Mouse (Mus musculus) embryonic facial prominence, embryonic 10.5 days (tissue): Measurements from ENCODE around the gene Trf. TPM values are rescaled to one million over a fixed set of nuclear protein-coding genes. Genes with fewer than 3 reads are reported as not detected.

Experiments used
- DNase-seq: peaks from one replicate; pipeline ENCODE4 v3.0.0-alpha.2; 2017; ENCODE audit warnings: low spot score
- H3K27ac ChIP-seq: fragments of 300-500 bp; sonication (generic); replicated peaks from 2 replicates; pipeline ENCODE4 v1.5.1; 2016; ENCODE audit warnings: mild to moderate bottlenecking
- H3K27me3 ChIP-seq: fragments of 300-500 bp; sonication (generic); replicated peaks from 2 replicates; pipeline ENCODE4 v1.6.1; 2016; ENCODE audit warnings: low read depth, mild to moderate bottlenecking; ENCODE audit not compliant: poor library complexity, severe bottlenecking
- H3K36me3 ChIP-seq: fragments of 300-500 bp; sonication (generic); replicated peaks from 2 replicates; pipeline ENCODE4 v1.6.1; 2016; ENCODE audit warnings: mild to moderate bottlenecking, moderate library complexity
- H3K4me1 ChIP-seq: fragments of 300-500 bp; sonication (generic); 2 replicates; pipeline ENCODE4 v1.6.1; 2016
- H3K4me3 ChIP-seq: fragments of 300-500 bp; sonication (generic); 2 replicates; pipeline ENCODE4 v1.5.1; 2016; ENCODE audit warnings: mild to moderate bottlenecking, moderate library complexity
- H3K9me3 ChIP-seq: fragments of 300-500 bp; sonication (generic); 2 replicates; pipeline ENCODE4 v1.6.1; 2016; ENCODE audit warnings: mild to moderate bottlenecking
- WGBS: fragments of 180-500 bp; shearing (Covaris S2); methylation state at CpG from one replicate; pipeline ENCODE4 v1.1.7; 2016; 5-methylcytosine and 5-hydroxymethylcytosine counted together
- polyA plus RNA-seq: library from polyadenylated mRNA; unstranded; fragments of >200 nt; fragmentation: Nextera tagmentation; extraction: Ambion mirVana; gene quantifications from 2 replicates; pipeline ENCODE4 v1.2.1, GENCODE M21; 2016

Gene Trf
- polyA plus RNA-seq, 1 experiment from 2014 or later = 21.1 TPM

DNA sequence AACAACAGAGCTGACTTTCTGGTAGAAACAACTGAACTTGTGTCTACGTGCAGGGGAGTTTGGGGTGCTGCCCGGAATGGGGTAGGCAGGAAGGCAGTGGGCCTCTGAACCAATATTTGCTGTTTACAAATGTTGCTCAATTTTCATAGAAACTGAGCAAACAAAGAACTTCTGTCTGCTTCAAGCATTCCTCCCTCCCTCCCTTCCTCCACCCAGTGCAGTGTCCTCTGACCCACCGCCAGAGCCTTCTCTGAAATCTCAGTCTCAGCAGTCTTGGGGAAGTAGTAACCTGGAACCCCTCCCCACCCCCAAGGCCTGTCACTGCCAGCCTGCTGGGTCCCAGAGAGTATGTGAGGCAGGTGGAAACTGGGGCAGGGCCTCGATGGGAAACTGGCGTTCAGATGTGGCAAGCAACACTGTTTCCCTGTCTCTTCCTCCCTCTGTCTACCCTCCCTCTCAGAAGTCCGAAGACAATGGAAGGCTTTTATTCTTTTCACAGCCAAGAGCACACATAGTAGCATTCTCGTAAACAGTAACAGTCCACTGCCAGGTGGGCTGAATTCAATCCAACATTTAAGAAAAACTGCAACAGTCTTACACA lies 4.4 kb upstream of the Trf start:
- Histone ChIP-seq H3K27me3 (no peaks in the 10 kb centered on the region), H3K27ac (0 out of 2 replicates have a peak overlapping the region, but pooled peaks have one; percentile 54), H3K9me3 (no peaks in the 10 kb centered on the region), H3K4me1 (peaks cover 28% of the 10 kb centered on the region), H3K4me3 (no peak overlapping the region), H3K36me3 (no peaks in the 10 kb centered on the region)
- 54% methylated on average over 7 of the region's 7 CpGs for WGBS
- no peak for DNase-seq

DNA sequence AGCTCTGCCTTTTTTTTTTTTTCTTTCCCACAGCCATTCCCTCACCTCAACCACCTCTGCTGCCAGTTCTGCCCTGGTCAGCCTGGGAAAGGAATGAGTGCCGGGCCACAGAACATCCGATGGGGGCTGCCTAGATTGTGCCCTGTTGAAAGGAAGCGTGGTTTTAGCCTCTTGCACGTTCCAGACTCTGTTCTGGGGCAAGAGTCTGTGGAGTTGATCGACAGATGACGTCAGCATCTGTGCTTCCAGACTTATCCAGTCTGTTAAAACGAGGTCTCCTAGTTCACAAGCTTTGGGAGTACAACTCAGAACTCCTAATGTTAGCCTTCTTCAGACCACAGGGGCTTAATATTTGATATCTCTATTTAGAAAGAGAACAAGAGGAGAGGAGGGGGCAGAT lies 3.8 kb upstream of the Trf start:
- no peak overlapping the region for H3K4me3 ChIP-seq
- H3K27me3 ChIP-seq = no peaks in the 10 kb centered on the region
- no peaks in the 10 kb centered on the region for H3K36me3 ChIP-seq
- peaks cover 32% of the 10 kb centered on the region for H3K4me1 ChIP-seq
- 78% methylated on average over 7 of the region's 7 CpGs for WGBS
- H3K27ac ChIP-seq = 0 out of 2 replicates have a peak overlapping the region, but pooled peaks have one; percentile 54
- no peaks in the 10 kb centered on the region for H3K9me3 ChIP-seq
- DNase-seq = no peak

DNA sequence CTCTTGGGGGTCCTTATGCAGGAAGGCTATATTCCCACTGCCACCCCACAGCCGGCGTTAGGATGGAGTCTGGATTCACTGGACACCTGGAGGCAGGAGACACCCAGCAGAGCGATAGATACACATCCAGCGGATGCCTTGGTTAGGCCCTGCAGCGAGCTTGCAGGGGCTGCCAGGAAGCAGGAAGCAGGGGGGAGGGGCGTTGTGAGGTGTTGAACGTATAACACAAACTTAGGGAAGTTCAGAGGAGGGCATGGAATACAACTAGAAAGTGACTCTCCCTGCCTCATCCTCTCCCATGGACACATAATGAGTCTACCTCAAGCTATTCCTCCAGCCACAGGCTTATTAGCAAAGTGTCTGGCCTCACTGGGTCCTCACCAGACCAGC lies 2.8 kb upstream of the Trf start:
- Histone ChIP-seq H3K36me3 (no peaks in the 10 kb centered on the region), H3K4me3 (no peak overlapping the region), H3K27me3 (no peaks in the 10 kb centered on the region), H3K27ac (no peak overlapping the region; the same call in 1 of the 2 replicates), H3K4me1 (peaks cover 41% of the 10 kb centered on the region), H3K9me3 (no peaks in the 10 kb centered on the region)
- 54% methylated on average over 7 of the region's 7 CpGs for WGBS
- DNase-seq = no peak

DNA sequence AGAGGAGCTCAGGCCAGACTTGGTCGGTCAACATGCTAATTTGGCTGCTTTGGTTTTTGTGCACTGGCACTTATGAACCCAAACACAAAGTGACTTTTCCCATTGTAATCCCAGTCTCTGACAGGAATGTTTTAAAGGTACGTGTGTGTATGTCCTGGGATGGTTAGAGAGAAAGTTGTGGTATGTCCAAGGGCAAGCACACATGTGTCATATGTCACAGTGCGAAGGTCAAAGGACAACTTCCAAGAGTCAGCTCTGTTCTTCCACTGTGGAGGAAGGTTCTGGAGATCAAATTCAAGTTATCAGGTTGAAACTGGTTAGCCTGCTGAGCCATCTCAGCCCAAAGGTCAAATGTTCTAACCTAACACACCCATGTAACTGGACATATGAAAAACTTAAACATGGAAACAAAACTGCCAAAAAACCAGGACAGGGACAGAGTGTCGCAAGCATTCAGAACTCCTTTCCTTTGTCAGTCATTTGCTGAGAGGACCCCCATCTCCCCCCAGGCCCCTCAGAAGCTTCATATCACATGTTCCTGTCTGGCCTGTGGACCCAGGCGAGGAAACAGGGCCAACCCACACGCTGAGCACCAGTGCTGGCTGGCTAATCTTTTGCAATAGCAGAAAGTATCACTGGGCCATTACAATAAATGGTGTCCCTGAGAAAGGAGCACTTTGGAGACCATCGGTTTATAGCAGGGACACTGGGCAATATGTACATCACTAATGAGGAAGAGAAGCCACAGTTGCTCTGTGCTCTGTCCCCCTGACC lies 2.2 kb upstream of the Trf start:
- WGBS = 86% methylated on average over 7 of the region's 7 CpGs
- no peaks in the 10 kb centered on the region for H3K36me3 ChIP-seq
- DNase-seq = no peak

DNA sequence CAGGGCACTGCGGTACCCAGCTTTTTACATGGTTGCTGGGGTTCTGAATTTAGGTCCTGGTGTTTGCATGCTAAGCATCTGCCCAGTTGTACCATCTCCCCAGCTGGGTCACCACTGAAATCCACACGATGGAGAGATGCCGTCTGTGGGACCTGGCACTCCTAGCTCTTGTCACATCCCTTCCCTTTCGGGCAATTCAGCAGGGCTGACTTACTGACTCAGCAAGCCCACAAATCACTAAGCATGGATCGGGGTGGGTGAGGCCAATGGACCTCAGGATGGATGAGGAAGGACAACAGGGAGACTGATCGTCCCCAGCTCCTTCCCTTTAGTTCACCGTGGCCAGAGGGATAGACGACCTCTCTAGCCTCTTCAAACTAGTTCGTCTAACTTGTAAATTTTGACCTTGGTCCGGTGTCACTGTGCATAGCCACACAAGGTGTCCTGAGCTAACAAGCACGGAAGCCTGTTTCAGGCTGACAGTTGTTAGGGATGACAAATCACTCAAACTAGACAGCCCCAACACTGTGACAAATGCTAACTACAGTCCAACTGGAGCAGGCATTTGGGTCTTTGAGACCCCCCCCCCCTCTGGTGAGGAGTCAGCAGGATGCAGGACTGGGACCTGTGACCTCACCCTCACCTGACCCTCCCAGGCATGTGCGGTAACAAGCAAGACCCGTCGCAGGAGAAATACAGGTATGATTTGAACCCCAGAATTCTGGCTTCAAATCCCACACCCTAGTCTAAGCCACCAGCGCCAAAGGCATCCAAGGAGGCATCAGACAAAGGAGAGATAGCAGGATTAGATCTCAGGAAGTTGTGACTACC lies 992 bp downstream of the Trf start:
- Histone ChIP-seq H3K27ac (no peak overlapping the region), H3K9me3 (no peaks in the 10 kb centered on the region), H3K36me3 (no peaks in the 10 kb centered on the region), H3K27me3 (no peaks in the 10 kb centered on the region), H3K4me3 (no peak overlapping the region), H3K4me1 (peaks cover 35% of the 10 kb centered on the region)
- 85% methylated on average over 15 of the region's 15 CpGs for WGBS
- DNase-seq = no peak

More for the DNA sequence above, 2.2 kb upstream of the Trf start:
- H3K27me3 ChIP-seq = no peaks in the 10 kb centered on the region
- H3K9me3 ChIP-seq = no peaks in the 10 kb centered on the region
- H3K27ac ChIP-seq = no peak overlapping the region; the same call in 1 of the 2 replicates
- H3K4me1 ChIP-seq = peaks cover 41% of the 10 kb centered on the region
- H3K4me3 ChIP-seq = no peak overlapping the region

DNA sequence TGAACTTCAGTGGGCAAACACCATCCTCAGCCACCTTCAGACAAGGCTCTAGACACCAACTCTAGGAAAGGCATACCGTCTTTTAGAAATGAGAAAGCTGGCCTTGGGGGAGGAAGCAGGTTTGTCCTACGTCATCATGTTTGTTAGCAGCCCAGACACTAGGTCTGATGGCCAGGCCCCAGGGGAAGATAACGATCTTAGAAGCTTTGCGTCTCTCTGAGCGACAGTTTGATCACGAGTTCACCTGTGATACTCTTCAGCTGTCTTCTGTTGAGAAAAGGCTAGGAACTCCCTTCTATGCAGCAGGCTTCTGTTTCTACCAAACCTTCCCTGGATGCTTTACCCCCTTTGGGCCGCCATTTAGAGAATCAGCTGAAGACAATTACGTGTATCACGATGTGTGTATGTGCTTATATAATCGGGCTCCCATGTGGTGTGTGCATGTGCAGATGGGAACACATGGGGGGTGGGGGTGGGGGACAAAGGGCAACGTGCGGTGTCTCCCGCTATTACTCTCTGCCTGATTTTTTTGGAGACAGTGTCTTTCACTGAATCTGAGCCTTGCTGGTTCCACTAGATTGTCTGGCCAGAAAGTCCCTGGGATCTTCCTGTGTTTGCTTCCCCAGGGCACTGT lies 1.8 kb downstream of the Trf start:
- 83% methylated on average over 13 of the region's 13 CpGs for WGBS
- H3K27me3 ChIP-seq = no peaks in the 10 kb centered on the region
- DNase-seq = no peak
- H3K36me3 ChIP-seq = no peaks in the 10 kb centered on the region
- H3K27ac ChIP-seq = no peak overlapping the region
- H3K4me1 ChIP-seq = peaks cover 32% of the 10 kb centered on the region
- no peaks in the 10 kb centered on the region for H3K9me3 ChIP-seq
- H3K4me3 ChIP-seq = no peak overlapping the region

DNA sequence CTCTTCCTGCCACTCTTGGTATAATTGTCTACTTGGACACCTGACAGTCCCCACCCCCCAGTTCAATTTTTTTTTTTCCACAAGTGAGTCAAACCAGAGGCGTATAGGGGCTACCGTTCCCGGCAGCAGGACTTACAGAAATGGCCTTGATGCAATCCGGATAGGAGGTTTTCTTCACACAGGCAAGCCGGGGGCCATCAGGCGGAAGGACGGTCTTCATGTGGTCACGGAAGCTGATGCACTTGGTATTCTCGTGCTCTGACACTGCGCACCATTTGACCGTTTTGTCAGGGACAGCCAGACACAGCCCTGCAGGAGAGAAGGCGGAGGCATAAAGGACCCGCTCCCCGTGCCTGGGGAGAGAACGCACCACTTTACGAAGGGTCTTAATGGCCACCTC lies 2.5 kb downstream of the Trf start:
- Histone ChIP-seq H3K27ac (no peak overlapping the region), H3K4me3 (no peak overlapping the region), H3K36me3 (no peaks in the 10 kb centered on the region), H3K9me3 (no peaks in the 10 kb centered on the region), H3K4me1 (peaks cover 27% of the 10 kb centered on the region), H3K27me3 (no peaks in the 10 kb centered on the region)
- WGBS = 90% methylated on average over 16 of the region's 16 CpGs
- DNase-seq = no peak

DNA sequence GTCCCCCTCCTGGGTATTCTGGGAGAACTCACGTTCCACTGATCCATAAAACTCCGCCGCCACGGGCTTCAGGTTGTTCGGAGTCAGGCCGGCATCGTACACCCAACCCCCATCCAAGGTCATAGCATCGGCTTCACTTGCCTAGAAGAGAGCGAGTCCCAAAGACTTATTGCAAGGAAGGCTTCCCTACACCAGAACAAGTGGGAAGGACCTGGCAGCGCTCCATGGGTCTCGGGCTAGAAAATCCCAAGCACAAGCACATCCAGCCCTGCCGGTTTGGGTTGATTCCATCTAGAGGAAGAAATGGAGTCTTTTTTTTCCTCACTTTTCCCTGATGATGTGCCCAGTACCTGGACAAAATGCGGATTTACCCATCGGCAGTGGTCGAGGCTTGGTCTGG lies 3.4 kb downstream of the Trf start:
- no peak overlapping the region for H3K4me3 ChIP-seq
- H3K27ac ChIP-seq = no peak overlapping the region
- no peak for DNase-seq
- no peaks in the 10 kb centered on the region for H3K27me3 ChIP-seq
- peaks cover 24% of the 10 kb centered on the region for H3K4me1 ChIP-seq
- H3K36me3 ChIP-seq = no peaks in the 10 kb centered on the region
- WGBS = 94% methylated on average over 15 of the region's 15 CpGs
- H3K9me3 ChIP-seq = no peaks in the 10 kb centered on the region

DNA sequence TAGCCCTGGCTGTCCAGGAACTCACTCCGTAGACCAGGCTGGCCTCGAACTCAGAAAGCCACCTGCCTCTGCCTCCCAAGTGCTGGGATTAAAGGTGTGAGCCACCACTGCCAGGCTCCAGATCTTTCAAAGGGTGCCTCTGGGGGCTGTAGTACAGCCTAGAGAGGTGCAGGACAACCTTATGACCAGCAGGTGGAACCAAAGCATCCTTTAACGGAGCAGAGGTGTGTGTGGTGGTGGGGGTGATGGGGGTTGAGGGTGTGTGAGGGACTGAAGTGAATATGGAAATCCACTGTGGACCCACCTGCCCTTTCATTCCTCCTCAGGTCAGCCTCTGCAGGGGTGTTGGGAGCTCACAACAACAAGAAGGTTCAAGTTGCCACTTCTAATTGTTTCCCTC lies 4.8 kb downstream of the Trf start:
- Histone ChIP-seq H3K9me3 (no peaks in the 10 kb centered on the region), H3K27me3 (no peaks in the 10 kb centered on the region), H3K36me3 (no peaks in the 10 kb centered on the region), H3K4me3 (no peak overlapping the region), H3K27ac (no peak overlapping the region), H3K4me1 (peaks cover 21% of the 10 kb centered on the region)
- DNase-seq = peak; percentile 30
- WGBS = 65% methylated on average over 3 of the region's 3 CpGs

DNA sequence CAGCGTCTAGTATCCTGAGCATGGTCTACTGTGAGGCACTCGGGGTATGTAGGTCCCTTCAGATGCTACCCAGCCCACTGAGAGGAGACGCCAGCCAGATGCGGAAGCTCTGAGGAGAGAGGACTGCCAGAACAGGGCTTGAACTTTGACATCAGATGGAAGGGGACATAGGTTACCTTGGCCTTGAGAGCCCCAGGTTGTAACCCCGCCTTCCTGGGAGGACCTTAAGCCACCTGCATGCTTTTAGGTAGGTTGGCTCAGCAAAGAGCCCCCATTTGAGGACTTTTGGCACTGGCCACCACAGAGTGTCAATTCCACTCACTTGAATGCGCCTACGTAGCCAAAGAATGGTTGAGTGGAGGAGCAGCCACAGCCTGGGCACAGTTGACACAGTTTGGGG lies 5.5 kb downstream of the Trf start:
- Histone ChIP-seq H3K27ac (no peak overlapping the region), H3K36me3 (no peaks in the 10 kb centered on the region), H3K4me1 (peaks cover 13% of the 10 kb centered on the region), H3K27me3 (no peaks in the 10 kb centered on the region), H3K4me3 (no peak overlapping the region), H3K9me3 (no peaks in the 10 kb centered on the region)
- no peak for DNase-seq
- WGBS = 90% methylated on average over 7 of the region's 7 CpGs

DNA sequence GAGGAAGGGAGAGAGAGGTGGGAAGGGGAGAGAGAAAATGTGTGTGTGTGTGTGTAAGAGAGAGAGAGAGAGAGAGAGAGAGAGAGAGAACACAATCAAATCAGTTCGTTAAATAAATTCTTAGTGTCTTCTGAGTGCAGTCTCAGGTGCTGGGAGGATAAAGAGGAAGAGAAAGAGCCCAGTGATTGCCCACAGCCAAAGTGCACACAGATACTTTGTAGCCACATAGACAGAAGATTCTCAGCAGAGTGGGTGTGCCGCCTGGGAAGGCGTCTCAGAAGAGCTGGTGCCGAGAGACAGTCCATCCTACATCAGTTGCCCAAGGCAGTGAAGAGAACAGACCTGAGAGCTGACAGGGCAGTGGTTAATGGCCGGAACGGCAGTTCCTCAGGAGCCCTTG lies 16.0 kb downstream of the Trf start:
- H3K36me3 ChIP-seq = no peaks in the 10 kb centered on the region
- H3K9me3 ChIP-seq = no peaks in the 10 kb centered on the region
- no peaks in the 10 kb centered on the region for H3K27me3 ChIP-seq
- H3K4me3 ChIP-seq = no peak overlapping the region
- no peaks in the 10 kb centered on the region for H3K4me1 ChIP-seq
- 85% methylated on average over 6 of the region's 6 CpGs for WGBS
- DNase-seq = no peak
- H3K27ac ChIP-seq = no peak overlapping the region

DNA sequence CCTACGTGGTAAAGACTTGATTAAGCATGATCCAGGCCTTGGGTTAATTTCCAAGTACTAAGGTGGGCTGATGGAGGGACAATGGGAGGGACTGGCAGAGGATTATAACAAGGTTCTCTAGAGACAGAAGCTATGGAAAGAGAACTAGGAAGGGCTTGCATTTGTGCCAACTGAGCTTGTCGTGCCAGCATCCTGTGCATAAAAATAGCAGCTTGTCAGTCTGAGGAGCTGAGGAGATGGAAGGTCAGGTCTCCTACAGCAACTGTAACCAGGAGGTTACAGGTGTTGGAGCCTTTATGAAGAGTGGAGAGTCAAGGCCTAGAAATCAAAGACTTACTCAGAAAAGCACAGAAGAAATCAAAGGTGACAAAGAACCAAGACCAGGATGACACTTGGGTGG lies 16.6 kb downstream of the Trf start:
- Histone ChIP-seq H3K9me3 (no peaks in the 10 kb centered on the region), H3K27me3 (no peaks in the 10 kb centered on the region), H3K4me1 (no peaks in the 10 kb centered on the region), H3K4me3 (no peak overlapping the region), H3K36me3 (no peaks in the 10 kb centered on the region), H3K27ac (no peak overlapping the region)
- WGBS = 73% methylated on average over 2 of the region's 2 CpGs
- no peak for DNase-seq
